10 mouse cellular contexts compared by ENCODE assay signal in the genomic region with DNA sequence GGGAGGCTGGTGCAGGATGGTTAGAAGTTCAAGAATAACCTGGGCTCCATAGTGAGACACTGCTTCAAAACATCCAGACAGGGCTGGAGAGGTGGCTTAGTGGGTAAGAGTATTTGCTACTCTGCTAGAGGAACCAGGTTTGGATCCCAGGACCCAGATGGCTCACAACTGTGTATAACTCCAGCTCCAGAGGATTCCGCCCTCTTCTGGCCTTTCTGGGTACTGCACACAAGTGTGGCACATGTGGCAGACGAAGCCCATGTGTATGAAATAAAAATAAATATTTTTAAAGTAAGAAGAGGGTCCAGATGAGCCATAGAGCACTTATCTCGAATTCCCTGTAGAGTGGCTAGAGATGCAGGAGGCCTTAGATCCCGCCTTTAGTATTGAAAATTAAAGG. TPM values are rescaled to one million over a fixed set of nuclear protein-coding genes. Genes with fewer than 3 reads are reported as not detected.
A peak's percentile ranks its signal among the peaks of the same experiment; 100 is the strongest.
DNase-seq lines count a peak whose midpoint lies in the region; TF ChIP-seq lines count a peak whose summit lies in the region.
"Had no signal": no experiment of that assay in that cellular context is flagged by ENCODE, and none has a peak within 500 bp of the region (broad histone marks: within the 10 kb centered on the region; RNA-seq: fewer than 3 reads in every experiment).

No protein-coding gene starts in this region.

- no peaks in the 10 kb centered on the region for H3K36me3 ChIP-seq in splenic B cell, adult 2 months (ENCODE audit: control insufficient read depth, insufficient read depth, low read length, poor library complexity, severe bottlenecking)
- H3K36me3 ChIP-seq: embryonic facial prominence, embryonic 15.5 days; liver, embryonic 15.5 days had no signal

- no peak overlapping the region for H3K4me3 ChIP-seq in lung, adult 2 months (replicated peaks; ENCODE audit: extremely low read depth, low read depth, low read length)
- H3K4me3 ChIP-seq: embryonic facial prominence, embryonic 15.5 days; liver, embryonic 15.5 days had no signal

- no peaks in the 10 kb centered on the region for H3K27me3 ChIP-seq in splenic B cell, adult 2 months (ENCODE audit: control insufficient read depth, insufficient read depth, low read length, poor library complexity, severe bottlenecking)
- H3K27me3 ChIP-seq: embryonic facial prominence, embryonic 15.5 days; liver, embryonic 15.5 days had no signal

- peak; percentile 9 for DNase-seq in embryo, embryonic 10.5 days (ENCODE audit: low spot score)
- no peak for DNase-seq in embryo, embryonic 11 days
- no peak for DNase-seq in lung, adult 2 months
- DNase-seq in lung, adult 18-20 months = no peak
- DNase-seq in c-Kit-negative CD71-positive TER-119-positive erythroid progenitor cells, embryonic 14.5 days (ENCODE audit: low read depth, low spot score) = peak; percentile 12
- DNase-seq in splenic B cell, adult 2 months (ENCODE audit: low read depth, low spot score) = peak; percentile 14
- DNase-seq in adrenal gland, adult 2 months = no peak
- DNase-seq in layer of hippocampus, adult 9-11 months = no peak

- 69% methylated on average over 4 of the region's 4 CpGs for WGBS in lung, adult 2 months

- no peak for TF ChIP-seq POLR2A in lung, adult 2 months (IDR thresholded peaks at IDR 0.05; ENCODE audit: borderline replicate concordance, extremely low read depth, low read depth, low read length)

- TF ChIP-seq CTCF in lung, adult 2 months (IDR thresholded peaks at IDR 0.05; ENCODE audit: insufficient read depth, low read length) = peak; percentile 33

- H3K4me1 ChIP-seq in lung, adult 2 months (ENCODE audit: control insufficient read depth, insufficient read depth, low read length) = no peaks in the 10 kb centered on the region
- H3K4me1 ChIP-seq: embryonic facial prominence, embryonic 15.5 days; liver, embryonic 15.5 days had no signal

RNA-seq across cellular contexts. Expression of a gene that starts 40.8 kb away (rescaled TPM):
- polyA plus RNA-seq in lung, adult 2 months (2012; rRNA removed) = 125 and 132 TPM in 2 replicates
- 10 to 100 TPM; 27.1 to 57.8 TPM for total RNA-seq in adrenal gland, adult 2 months (2021)
- 69.8 and 77.7 TPM in 2 replicates for polyA plus RNA-seq in adrenal gland, adult 2 months (2012; rRNA removed)

Comparison
In these comparisons a context has a peak if more than half of its experiments do, and no peak if none do; other contexts are left out.
1. DNase-seq: peak in embryo, embryonic 10.5 days (single experiment), c-Kit-negative CD71-positive TER-119-positive erythroid progenitor cells, embryonic 14.5 days (single experiment) and splenic B cell, adult 2 months (single experiment); none in embryo, embryonic 11 days (single experiment), lung, adult 2 months (single experiment), lung, adult 18-20 months (0 of 2), adrenal gland, adult 2 months (single experiment) and layer of hippocampus, adult 9-11 months (single experiment).